Mouse (Mus musculus): ENCODE results near the gene Asxl1. TPM values are rescaled to one million over a fixed set of nuclear protein-coding genes. Genes with fewer than 3 reads are reported as not detected.

Asxl1 gene
- polyA plus RNA-seq, 1 experiment from 2014 or later: 35.9 TPM

- no peaks in the 10 kb centered on the region for H3K27me3 ChIP-seq
- ATAC-seq (no peak), DNase-seq (ENCODE audit: low read depth, low spot score) (no peak)
- no peak for TF ChIP-seq CTCF (IDR thresholded peaks at IDR 0.05)
- ChIA-PET POLR2A (interaction anchor here (0.7 to 1.3 kb wide), 3 partner anchors 8 to 23 kb away, joined by 3 to 4 read pairs (median 3); no protein-coding TSS in a partner anchor), CTCF (interaction anchor here (0.8 kb wide), 1 partner anchor 16 kb away, joined by 3 read pairs; no protein-coding TSS in a partner anchor)
- in situ Hi-C loops (cut with MboI; ENCODE audit: low pct_unique_long_range_greater_than_20kb): no loop called here
Observed at GRCm38 (mm10) chr2:153437306-153437659, 91.7 kb downstream of the Asxl1 start.

- no peak for TF ChIP-seq CTCF (IDR thresholded peaks at IDR 0.05)
- ChIA-PET POLR2A (interaction anchor here (0.6 to 1.2 kb wide), 2 partner anchors 9 to 39 kb away, joined by 3 to 4 read pairs; no protein-coding TSS in a partner anchor), CTCF (no interaction called here)
- ATAC-seq (no peak), DNase-seq (ENCODE audit: low read depth, low spot score) (no peak)
- in situ Hi-C loops (cut with MboI; ENCODE audit: low pct_unique_long_range_greater_than_20kb): no loop called here
- no peaks in the 10 kb centered on the region for H3K27me3 ChIP-seq
Observed at GRCm38 (mm10) chr2:153440755-153441154, 95.1 kb downstream of the Asxl1 start.

GRCm38 (mm10) chr2:153441228-153441627, 95.6 kb downstream of the Asxl1 start:
- DNase-seq (ENCODE audit: low read depth, low spot score) (no peak), ATAC-seq (no peak)
- in situ Hi-C loops (cut with MboI; ENCODE audit: low pct_unique_long_range_greater_than_20kb): no loop called here

GRCm38 (mm10) chr2:153442720-153443119, 97.1 kb downstream of the Asxl1 start:
- H3K27me3 ChIP-seq: no peaks in the 10 kb centered on the region
- ChIA-PET POLR2A (interaction anchor here (0.6 kb wide), 2 partner anchors 82 to 134 kb away, joined by 4 to 5 read pairs; no protein-coding TSS in a partner anchor), CTCF (interaction anchor here (1.2 to 1.5 kb wide), 2 partner anchors 16 to 30 kb away, joined by 3 to 5 read pairs; no protein-coding TSS in a partner anchor)
- in situ Hi-C loops (cut with MboI; ENCODE audit: low pct_unique_long_range_greater_than_20kb): no loop called here
- no peak for ATAC-seq
- no peak for DNase-seq (ENCODE audit: low read depth, low spot score)
- TF ChIP-seq CTCF (IDR thresholded peaks at IDR 0.05): no peak

More at GRCm38 (mm10) chr2:153441228-153441627, 95.6 kb downstream of the Asxl1 start:
- no peaks in the 10 kb centered on the region for H3K27me3 ChIP-seq
- ChIA-PET POLR2A (interaction anchor here (0.6 to 1.3 kb wide), 3 partner anchors 29 to 94 kb away, joined by 3 read pairs; no protein-coding TSS in a partner anchor), CTCF (interaction anchor here (0.8 to 1.5 kb wide), 2 partner anchors 29 to 65 kb away, joined by 3 to 5 read pairs; no protein-coding TSS in a partner anchor)
- TF ChIP-seq CTCF (IDR thresholded peaks at IDR 0.05): no peak

- TF ChIP-seq CTCF (IDR thresholded peaks at IDR 0.05): no peak
- ATAC-seq (peak; percentile 25), DNase-seq (ENCODE audit: low read depth, low spot score) (no peak)
- in situ Hi-C loops (cut with MboI; ENCODE audit: low pct_unique_long_range_greater_than_20kb): no loop called here
- ChIA-PET POLR2A (interaction anchor here (0.6 to 1.9 kb wide), 4 partner anchors 9 to 85 kb away, joined by 3 to 5 read pairs (median 4); no protein-coding TSS in a partner anchor), CTCF (interaction anchor here (1.2 kb wide), 1 partner anchor 16 kb away, joined by 3 read pairs; no protein-coding TSS in a partner anchor)
- no peaks in the 10 kb centered on the region for H3K27me3 ChIP-seq
Observed at GRCm38 (mm10) chr2:153443434-153444240, 98.0 kb downstream of the Asxl1 start.

GRCm38 (mm10) chr2:153444254-153445136, 98.9 kb downstream of the Asxl1 start:
- in situ Hi-C loops (cut with MboI; ENCODE audit: low pct_unique_long_range_greater_than_20kb): no loop called here
- ChIA-PET POLR2A (interaction anchor here (0.6 to 2.0 kb wide), 7 partner anchors 9 to 98 kb away, joined by 3 to 7 read pairs (median 4); no protein-coding TSS in a partner anchor), CTCF (interaction anchor here (1.4 kb wide), 1 partner anchor 34 kb away, joined by 6 read pairs; no protein-coding TSS in a partner anchor)
- H3K27me3 ChIP-seq: no peaks in the 10 kb centered on the region
- TF ChIP-seq CTCF (IDR thresholded peaks at IDR 0.05): no peak
- ATAC-seq: peak; percentile 68
- no peak for DNase-seq (ENCODE audit: low read depth, low spot score)

GRCm38 (mm10) chr2:153445137-153446016, 99.7 kb downstream of the Asxl1 start:
- POLR2A ChIA-PET: interaction anchor here (0.7 to 2.0 kb wide), 7 partner anchors 10 to 98 kb away, joined by 3 to 7 read pairs (median 4); no protein-coding TSS in a partner anchor
- ATAC-seq: peak; percentile 11
- H3K27me3 ChIP-seq: no peaks in the 10 kb centered on the region
- no peak for DNase-seq (ENCODE audit: low read depth, low spot score)
- in situ Hi-C loops (cut with MboI; ENCODE audit: low pct_unique_long_range_greater_than_20kb): no loop called here
- no peak for TF ChIP-seq CTCF (IDR thresholded peaks at IDR 0.05)
- CTCF ChIA-PET: interaction anchor here (0.7 to 1.8 kb wide), 7 partner anchors 24 to 141 kb away, joined by 3 to 6 read pairs (median 3); no protein-coding TSS in a partner anchor

- DNase-seq (ENCODE audit: low read depth, low spot score): no peak
- ChIA-PET CTCF (interaction anchor here (0.7 to 1.8 kb wide), 9 partner anchors 12 to 140 kb away, joined by 3 to 6 read pairs (median 3); no protein-coding TSS in a partner anchor), POLR2A (interaction anchor here (1.3 to 2.0 kb wide), 4 partner anchors 14 to 99 kb away, joined by 3 to 7 read pairs (median 4); no protein-coding TSS in a partner anchor)
- no peak for ATAC-seq
- TF ChIP-seq CTCF (IDR thresholded peaks at IDR 0.05): no peak
- no peaks in the 10 kb centered on the region for H3K27me3 ChIP-seq
- in situ Hi-C loops (cut with MboI; ENCODE audit: low pct_unique_long_range_greater_than_20kb): no loop called here
Observed at GRCm38 (mm10) chr2:153446017-153446408, 100.4 kb downstream of the Asxl1 start.

GRCm38 (mm10) chr2:153446476-153446875, 100.8 kb downstream of the Asxl1 start:
- CTCF ChIA-PET: interaction anchor here (0.7 to 1.8 kb wide), 9 partner anchors 11 to 140 kb away, joined by 3 to 6 read pairs (median 3); no protein-coding TSS in a partner anchor
- in situ Hi-C loops (cut with MboI; ENCODE audit: low pct_unique_long_range_greater_than_20kb): no loop called here

More at GRCm38 (mm10) chr2:153446476-153446875, 100.8 kb downstream of the Asxl1 start:
- DNase-seq (ENCODE audit: low read depth, low spot score): no peak
- no peak for TF ChIP-seq CTCF (IDR thresholded peaks at IDR 0.05)
- no peak for ATAC-seq
- no peaks in the 10 kb centered on the region for H3K27me3 ChIP-seq
- POLR2A ChIA-PET: interaction anchor here (1.3 to 2.0 kb wide), 3 partner anchors 13 to 100 kb away, joined by 3 to 7 read pairs (median 5); no protein-coding TSS in a partner anchor
